Mouse (Mus musculus): ENCODE measurements around the gene Tmem115. TPM values are rescaled to one million over a fixed set of nuclear protein-coding genes. Genes with fewer than 3 reads are reported as not detected.
"Not testable (repeated sequence)": the region's sequence is repeated elsewhere in the genome, so short reads cannot be mapped to it uniquely, and the experiment has no call there.

Gene Tmem115
- total RNA-seq, 2 experiments from 2014 or later = 29.4 to 30.4 TPM

GRCm38 (mm10) chr9:107569270-107569669 lies 35.5 kb downstream of the Tmem115 start:
- intact Hi-C loops (cut with DNase I) = no loop called here
- DNase-seq = no peak

DNA sequence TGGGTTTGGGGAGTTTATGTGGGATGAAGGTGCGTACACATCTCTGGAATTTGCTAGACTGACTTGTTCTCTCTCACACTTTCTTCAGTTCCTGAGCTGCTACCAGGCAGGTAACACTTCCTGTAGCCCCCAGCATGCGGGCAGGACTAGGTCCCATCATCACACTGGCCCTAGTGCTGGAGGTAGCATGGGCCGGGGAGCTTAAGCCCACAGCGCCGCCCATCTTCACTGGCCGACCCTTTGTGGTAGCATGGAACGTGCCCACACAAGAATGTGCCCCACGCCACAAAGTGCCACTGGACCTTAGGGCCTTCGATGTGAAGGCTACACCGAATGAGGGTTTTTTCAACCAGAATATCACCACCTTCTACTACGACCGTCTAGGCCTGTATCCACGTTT lies 36.3 kb downstream of the Tmem115 start:
- DNase-seq = no peak
- intact Hi-C loops (cut with DNase I) = no loop called here

GRCm38 (mm10) chr9:107570845-107571244 lies 37.1 kb downstream of the Tmem115 start:
- no peak for DNase-seq

DNA sequence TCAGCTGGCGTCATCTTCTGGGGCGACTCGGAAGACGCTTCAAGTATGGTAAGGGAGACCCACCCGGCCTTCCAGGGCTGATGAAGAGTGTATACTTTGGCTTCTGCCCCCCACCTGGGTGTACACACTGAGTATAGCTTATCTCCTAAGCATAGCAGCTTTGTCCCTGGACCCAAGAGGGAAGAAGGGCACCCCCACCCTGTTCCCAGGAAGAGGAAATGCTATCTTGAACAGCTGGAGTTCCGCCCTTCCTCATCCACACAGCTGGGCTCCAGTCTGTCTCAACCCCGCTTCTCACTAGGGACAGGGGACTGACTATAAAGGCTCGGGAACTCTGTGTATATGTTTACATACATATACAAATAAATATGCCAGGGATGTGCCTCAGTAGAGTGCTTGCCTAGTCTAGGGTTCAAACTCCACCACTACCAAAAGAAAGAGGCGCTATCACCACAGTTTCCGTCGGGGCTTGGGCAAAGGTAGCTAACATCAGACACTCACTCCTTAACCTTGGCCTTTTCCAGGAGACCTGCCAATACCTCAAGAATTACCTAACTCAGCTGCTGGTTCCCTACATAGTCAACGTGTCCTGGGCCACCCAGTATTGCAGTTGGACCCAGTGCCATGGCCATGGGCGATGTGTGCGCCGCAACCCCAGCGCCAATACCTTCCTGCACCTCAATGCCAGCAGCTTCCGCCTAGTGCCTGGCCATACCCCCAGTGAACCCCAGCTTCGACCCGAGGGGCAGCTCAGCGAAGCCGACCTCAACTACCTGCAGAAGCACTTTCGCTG lies 38.0 kb downstream of the Tmem115 start:
- intact Hi-C loops (cut with DNase I) = no loop called here

More at GRCm38 (mm10) chr9:107570845-107571244, 37.1 kb downstream of the Tmem115 start:
- intact Hi-C loops (cut with DNase I) = no loop called here

GRCm38 (mm10) chr9:107572327-107572662 lies 38.5 kb downstream of the Tmem115 start:
- no peak for DNase-seq
- intact Hi-C loops (cut with DNase I) = no loop called here

More for the DNA sequence above, 38.0 kb downstream of the Tmem115 start:
- no peak for DNase-seq

GRCm38 (mm10) chr9:107573774-107574173 lies 40.0 kb downstream of the Tmem115 start:
- intact Hi-C loops (cut with DNase I); DNase-seq: not testable (repeated sequence)

DNA sequence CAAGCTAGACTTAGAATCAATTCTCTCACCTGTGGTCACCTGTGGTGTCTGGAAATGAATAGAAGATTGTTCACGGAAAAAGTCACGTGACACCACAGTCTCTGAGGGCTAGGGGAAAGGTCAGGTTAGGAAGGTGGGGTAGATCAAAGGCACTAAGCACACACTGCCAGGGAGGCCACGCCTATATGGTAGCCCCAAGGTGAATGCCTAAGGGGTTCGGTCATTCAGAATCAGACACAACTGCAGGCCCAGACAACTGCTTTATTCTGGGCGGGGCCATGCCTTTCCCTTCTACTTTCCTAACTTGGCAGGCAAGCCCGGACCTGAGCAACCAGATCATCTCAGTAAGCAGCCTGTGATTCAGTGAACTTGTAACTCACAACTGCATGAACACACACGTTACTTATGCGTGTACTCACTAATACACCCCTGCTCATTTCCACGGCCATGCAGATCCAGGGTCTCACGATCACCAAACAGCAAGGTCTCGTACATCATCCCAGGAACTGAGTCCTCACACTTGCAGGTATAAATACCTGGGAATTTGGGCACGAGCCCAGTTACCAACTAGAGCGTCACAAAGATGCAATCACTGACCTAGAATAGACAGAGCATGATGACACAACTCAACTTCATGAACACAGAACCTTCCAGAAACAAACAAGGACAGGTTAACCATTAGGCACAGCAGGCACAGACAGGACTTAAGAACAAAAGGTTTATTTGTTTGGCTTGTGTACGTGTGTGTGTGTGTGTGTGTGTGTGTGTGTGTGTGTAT lies 42.0 kb downstream of the Tmem115 start:
- intact Hi-C loops (cut with DNase I) = no loop called here
- no peak for DNase-seq

- intact Hi-C loops (cut with DNase I) = no loop called here
- peak; percentile 90 for DNase-seq
Measured at GRCm38 (mm10) chr9:107576357-107577107, 42.8 kb downstream of the Tmem115 start, which contains the start of gene Hyal1. Gene Hyal1 (plus strand): TSS chr9:107576927.

DNA sequence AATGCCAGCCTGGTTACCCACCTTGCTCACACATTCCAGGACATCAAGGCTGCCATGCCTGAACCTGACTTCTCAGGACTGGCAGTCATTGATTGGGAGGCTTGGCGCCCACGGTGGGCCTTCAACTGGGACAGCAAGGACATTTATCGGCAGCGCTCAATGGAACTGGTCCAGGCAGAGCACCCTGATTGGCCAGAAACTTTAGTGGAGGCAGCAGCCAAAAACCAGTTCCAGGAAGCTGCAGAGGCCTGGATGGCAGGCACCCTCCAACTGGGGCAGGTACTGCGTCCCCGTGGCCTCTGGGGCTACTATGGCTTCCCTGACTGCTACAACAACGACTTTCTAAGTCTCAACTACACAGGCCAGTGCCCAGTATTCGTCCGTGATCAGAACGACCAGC lies 44.1 kb downstream of the Tmem115 start:
- DNase-seq = no peak
- intact Hi-C loops (cut with DNase I) = no loop called here

DNA sequence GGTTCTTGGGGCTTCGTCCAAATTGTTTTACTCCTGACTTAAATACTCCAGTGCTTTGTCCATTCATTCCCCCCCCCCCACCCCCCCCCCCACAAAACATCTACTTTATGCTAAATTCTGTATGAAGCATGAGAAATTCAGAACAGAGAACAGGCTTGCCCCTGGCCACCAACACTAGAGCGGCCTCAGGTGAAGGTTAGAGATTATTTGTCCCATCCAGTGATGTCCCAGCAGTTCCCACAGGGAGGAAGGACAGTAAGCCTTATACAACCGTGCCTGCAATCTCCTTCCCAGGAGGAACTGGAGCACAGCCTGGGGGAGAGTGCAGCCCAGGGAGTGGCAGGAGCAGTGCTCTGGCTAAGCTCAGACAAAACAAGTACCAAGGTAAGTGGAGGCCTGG lies 44.8 kb downstream of the Tmem115 start, which contains the start of gene Naa80:
TSS of gene Naa80 (plus strand) at position 301 of the 400 bp plus-strand sequence.
- intact Hi-C loops (cut with DNase I) = no loop called here

GRCm38 (mm10) chr9:107579023-107579900 lies 45.5 kb downstream of the Tmem115 start:
- DNase-seq = no peak
- intact Hi-C loops (cut with DNase I) = no loop called here

More for the DNA sequence above, 44.8 kb downstream of the Tmem115 start, which contains the start of gene Naa80:
- DNase-seq = no peak

- peak; percentile 87 for DNase-seq
- intact Hi-C loops (cut with DNase I) = no loop called here
Measured at GRCm38 (mm10) chr9:107580501-107581317, 47.0 kb downstream of the Tmem115 start, which contains the start of gene Hyal3. Gene Hyal3 (plus strand): TSS chr9:107580818.

DNA sequence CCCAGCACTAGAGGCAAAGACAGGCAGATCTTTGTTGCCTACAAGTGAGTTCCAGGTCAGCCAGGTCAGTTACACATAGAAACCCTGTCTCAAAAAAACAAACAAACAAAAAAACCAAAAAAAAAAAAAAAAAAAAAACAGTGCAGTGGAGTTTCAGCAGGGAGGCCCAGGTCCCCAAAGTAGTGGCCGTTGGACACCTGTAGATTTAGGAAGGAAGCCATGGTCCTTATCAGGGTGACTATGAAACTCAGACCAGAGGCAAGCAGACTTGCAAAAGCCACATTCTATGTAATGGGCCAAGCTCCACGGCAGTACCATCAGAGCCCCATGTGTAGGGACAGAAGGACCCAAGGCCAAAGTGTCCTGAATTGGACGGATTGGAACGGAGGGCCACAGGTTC lies 47.8 kb downstream of the Tmem115 start:
- no peak for DNase-seq
- intact Hi-C loops (cut with DNase I) = no loop called here

DNA sequence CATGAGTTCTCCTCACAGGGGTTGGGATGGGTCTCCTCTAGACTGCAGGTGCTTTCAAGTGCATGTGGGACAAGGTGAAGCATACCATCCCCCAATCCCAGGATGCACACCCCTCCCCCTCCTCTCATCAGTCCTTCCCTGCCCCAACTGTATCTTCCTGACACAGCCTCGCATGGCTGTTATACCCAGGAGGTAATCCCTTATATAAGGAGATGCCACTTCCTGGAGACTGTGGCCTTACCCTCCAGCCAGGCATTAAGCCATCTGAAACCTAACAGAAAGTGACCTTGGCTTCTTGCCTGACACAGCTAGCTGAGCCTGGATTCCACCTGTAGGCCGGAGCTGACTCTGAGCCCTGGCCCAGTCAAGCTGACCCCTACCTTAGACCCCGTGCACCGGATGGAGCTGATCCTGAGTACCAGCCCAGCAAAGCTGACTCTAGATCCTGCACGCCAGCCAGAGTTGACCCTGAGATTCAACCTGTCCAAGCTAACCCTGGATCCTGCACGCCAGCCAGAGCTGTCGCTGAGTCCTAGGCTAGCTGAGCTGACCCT lies 48.8 kb downstream of the Tmem115 start:
- no peak for DNase-seq
- intact Hi-C loops (cut with DNase I) = no loop called here

- no peak for DNase-seq
- intact Hi-C loops (cut with DNase I) = no loop called here
Measured at GRCm38 (mm10) chr9:107583174-107583573, 49.4 kb downstream of the Tmem115 start.

- intact Hi-C loops (cut with DNase I) = no loop called here
- no peak for DNase-seq
Measured at GRCm38 (mm10) chr9:107586504-107586903, 52.8 kb downstream of the Tmem115 start.

GRCm38 (mm10) chr9:107586974-107587832 lies 53.5 kb downstream of the Tmem115 start, which contains the start of gene Ifrd2:
Gene Ifrd2 (plus strand): TSS chr9:107587642.
- peak; percentile 97 for DNase-seq
- intact Hi-C loops (cut with DNase I) = no loop called here
